Mouse (Mus musculus) C2C12 (cell line): ENCODE results near the gene Sptssa.

Experiments
- CEBPB ChIP-seq: IDR thresholded peaks from one replicate; pipeline ENCODE4 v1.6.1; 2011; ENCODE audit warnings: low read depth, mild to moderate bottlenecking, control low read depth, moderate library complexity
- CTCF ChIP-seq: IDR thresholded peaks from one replicate; pipeline ENCODE4 v1.5.1; 2011; ENCODE audit not compliant: control insufficient read depth, insufficient read depth, insufficient read length
- FOSL1 ChIP-seq: IDR thresholded peaks from one replicate; pipeline ENCODE4 v1.8.0; 2011; ENCODE audit warnings: mild to moderate bottlenecking, low read length; ENCODE audit not compliant: poor library complexity, insufficient read depth, severe bottlenecking
- MAX ChIP-seq: IDR thresholded peaks from one replicate; pipeline ENCODE4 v1.6.1; 2011; ENCODE audit warnings: mild to moderate bottlenecking, control low read depth
- MYOG ChIP-seq: IDR thresholded peaks from one replicate; pipeline ENCODE4 v1.6.1; 2011; ENCODE audit not compliant: control insufficient read depth, insufficient read length; ENCODE audit errors: extremely low read depth
- USF1 ChIP-seq: IDR thresholded peaks from one replicate; pipeline ENCODE4 v1.6.1; 2011; ENCODE audit warnings: low read depth, mild to moderate bottlenecking, control low read depth, moderate library complexity

DNA sequence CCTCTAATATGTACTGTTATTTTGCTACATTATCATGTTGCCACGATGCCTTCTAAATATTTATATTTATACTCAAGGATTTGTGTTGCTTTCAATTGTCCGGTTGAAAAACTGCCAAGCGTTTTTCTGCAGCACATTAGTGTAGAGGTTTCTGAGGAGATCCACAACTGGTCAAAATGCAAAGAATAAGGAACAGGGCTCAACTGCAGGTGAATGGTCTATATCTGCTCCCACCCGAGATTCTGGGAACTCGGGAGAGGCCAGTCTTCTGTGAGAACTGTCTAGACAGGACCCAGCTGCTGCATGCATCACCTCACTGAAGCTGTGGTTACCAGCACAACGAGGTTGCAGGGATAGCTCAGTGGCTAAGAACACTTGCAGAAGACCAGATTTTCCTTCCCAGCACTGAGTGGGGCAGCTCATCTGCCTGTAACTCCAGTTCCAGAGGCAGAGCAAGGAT, 41.4 kb upstream of the Sptssa start:
- no peak for TF ChIP-seq CTCF
- TF ChIP-seq USF1: no peak
- no peak for TF ChIP-seq FOSL1
- TF ChIP-seq MYOG: no peak
- no peak for TF ChIP-seq MAX
- no peak for TF ChIP-seq CEBPB
